Mouse (Mus musculus) cerebellum, adult 9-11 months (tissue): ENCODE measurements around the gene Tgfb3.

ENCODE experiments used
- DNase-seq: peaks from one replicate; pipeline ENCODE4 v3.0.0; 2022

The Tgfb3 gene

DNA sequence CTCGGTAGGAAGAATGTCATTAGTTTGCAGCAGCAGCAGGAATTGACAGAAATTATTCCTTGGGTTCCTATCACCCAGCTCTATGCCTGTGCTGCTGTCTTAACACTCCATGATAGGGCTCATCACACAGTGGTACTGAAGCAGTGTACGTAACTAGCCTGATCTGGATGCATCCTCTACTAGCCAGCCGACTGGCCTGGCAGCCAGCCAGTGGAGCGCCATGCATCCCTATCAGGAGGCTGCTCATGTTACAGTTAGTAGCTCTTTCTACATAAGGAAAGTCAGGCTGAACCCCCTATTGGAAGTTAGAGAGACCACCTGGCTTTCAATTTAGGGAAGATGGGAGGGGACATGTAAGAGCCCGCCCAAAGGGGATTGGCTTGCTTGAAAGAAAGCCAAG is 51.8 kb downstream of the Tgfb3 start:
- DNase-seq: peak; percentile 51

DNA sequence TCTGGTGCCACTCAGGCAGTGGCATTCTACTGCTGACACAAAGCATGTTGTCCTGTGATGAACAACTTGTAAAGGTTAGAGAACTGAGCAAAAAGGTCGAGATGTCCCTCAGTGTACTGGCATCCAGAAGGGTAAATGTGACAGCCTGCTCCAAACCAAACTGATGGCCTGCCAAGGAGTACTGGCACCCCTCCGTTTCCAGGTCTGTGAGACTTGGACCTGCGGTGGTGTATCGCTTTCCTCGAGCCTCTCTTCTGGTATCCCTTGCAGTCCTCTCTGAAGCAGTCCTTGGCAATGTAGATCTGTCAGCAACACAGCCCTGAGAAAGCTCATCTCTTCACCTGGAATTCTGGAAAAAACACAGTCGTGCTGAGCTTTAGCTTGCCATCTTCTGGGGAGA is 53.4 kb downstream of the Tgfb3 start:
- DNase-seq: peak; percentile 88

DNA sequence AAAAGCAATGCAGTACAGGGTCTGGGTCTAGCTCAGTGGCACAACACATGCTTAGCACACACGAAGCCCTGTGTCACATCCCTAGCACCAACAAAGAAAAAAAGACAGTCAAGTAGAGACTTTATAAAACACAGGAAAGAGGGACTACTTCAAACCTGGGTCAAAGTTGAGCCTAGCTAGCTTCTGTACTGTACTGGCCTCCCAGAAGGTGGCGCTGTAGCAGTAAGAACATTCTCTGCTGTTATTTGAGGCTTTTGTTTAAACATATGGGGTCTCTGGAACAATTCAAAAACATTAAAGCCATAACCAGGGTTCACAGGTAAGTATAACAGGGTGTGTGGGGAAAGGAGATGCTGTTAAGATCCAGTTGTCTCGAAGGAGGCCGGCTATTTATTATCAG is 54.4 kb downstream of the Tgfb3 start:
- peak; percentile 35 for DNase-seq

DNA sequence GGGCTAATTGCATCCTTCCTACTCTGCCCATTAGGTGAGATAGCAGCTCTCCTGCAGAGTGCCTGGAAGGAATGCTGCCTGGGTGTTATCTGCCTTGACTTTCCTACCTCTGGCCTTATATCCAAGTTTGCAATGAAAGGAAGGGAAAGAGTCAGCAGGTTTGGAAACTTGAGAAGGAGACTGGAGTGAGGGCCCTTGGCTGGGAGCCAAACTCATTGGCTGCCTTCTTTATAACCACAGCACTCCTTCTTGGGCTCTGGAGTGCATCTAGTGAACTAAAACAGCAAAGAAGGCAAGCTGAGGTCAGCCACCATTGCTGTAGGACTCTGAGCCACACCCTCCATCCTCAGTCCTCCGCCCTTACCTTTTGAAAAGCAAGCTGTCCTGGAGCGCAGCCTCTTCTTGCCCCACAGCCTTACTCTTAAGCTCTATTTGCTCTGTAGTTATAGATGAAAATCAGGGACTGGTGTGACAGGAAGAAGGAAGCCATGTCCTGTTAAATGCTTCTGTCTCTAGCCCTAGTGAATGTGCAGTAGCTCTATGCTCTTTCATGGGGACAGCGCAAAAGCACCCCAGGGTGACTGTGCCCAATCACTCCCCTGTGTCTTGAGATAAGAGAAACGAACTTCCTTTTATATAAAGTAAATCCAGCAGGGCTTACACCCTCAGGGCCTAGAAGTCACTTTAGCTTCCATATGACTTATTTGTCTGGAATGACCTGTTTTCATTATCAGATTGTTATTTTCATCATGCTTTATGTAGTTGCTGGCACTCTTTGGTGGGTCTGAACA is 55.6 kb downstream of the Tgfb3 start:
- no peak for DNase-seq

DNA sequence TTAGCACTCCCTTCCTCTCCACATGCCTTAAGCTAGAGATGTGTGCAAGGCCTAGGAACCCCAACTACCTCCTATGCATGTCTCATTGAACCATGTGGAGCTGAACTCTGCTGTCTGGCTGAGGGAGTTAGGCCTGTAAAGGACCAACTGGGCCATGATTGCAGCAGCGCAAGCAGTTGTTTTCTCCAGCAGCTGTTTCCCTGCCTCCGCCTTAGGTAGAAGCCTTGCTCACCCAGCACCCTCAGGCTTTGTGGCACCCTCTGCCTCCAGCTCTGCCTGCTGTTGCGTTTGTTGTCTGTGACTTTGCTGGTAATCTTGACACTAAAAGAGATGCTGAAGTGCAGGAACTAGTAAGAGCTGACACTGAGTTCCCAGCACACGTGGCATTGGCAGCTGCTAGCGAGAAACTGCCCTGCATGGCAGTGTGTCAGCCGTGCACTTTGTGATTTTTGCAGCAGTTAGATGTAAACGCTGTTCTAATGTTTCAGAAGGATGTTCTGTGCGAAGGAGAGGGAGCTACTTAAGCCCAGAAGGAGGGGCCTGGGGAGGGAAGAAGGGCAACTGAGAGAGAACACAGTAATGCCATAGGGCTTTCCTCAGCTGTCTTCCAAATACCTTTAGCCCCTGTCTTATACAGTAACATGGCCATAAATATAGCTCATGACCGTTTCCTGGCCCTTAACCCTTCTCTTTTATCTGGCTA is 56.4 kb downstream of the Tgfb3 start:
- no peak for DNase-seq

DNA sequence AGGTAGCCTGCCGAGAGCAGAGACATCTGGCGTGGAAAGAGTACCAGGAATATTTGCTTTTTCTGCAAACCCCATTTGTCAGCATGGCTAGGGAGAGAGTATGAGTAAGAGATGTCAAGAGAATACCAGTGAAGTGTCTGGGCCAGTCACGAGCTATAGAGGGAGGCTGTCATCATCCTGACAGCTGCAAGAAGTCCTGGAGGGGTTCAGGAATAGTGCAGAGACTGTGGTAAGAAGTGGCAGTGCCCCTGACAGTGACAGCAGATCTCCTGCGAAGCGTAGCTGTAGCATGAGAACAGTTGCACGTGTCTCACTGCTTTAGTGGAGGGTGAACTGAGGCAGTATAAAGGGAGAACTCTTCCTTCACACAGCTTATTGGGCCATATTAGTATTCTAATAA is 57.3 kb downstream of the Tgfb3 start:
- no peak for DNase-seq

DNA sequence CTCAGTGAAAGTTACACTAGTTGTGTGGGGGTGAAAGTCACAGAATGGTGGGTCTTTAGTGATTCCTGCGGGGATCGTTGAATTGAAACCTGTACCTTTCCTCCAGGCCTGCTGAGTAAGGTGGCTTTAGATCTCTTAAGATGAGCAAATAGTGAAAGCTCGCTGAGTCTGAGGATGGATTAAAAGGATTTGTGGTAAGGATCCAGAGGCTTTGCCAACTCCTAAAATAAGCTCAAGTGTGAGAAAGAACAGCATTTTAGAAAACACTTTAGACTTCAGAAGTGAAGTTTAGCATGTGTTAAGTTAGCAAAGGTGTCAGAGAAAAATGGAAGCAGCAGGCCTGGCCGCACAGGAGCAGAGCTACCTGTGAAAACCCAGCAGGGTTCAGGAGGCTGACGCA is 61.5 kb downstream of the Tgfb3 start:
- no peak for DNase-seq

DNA sequence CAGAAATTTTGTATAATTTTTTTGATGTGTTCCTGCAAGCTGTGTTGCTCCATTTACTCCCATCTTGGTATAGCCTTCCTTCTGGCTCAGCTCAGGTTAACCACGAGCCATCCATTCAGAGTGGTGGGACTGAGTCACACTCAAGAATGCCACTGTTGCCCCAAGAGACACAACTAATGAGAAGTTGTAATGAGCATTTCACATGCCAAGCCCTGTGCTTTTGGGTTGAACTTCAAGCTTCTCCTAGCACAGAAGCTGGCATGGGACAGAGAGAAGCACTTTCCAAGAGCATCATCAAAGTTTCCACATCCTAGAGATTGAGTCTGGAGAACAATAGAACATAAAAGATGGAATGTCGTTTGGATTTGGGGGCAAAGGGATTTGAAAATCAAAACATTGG is 63.7 kb downstream of the Tgfb3 start:
- no peak for DNase-seq

DNA sequence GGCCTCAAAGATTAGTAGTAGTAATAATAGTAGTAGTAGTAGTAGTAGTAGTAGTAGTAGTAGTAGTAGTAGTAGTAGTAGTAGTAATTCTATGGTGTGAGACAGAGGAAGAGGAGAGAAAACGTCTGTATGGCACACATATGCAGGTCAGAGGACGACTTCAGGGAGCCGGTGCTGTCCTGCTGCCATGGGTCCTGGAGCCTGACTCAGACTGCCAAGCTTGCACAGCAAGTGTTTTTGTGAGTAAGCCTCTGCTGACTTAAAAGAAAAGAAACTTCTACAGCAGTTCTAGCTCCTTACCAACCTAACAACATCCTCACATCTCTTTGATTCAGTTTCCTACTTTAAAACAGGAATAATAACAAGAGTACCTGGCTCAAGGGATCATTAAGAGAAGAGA is 64.2 kb downstream of the Tgfb3 start:
- no peak for DNase-seq

DNA sequence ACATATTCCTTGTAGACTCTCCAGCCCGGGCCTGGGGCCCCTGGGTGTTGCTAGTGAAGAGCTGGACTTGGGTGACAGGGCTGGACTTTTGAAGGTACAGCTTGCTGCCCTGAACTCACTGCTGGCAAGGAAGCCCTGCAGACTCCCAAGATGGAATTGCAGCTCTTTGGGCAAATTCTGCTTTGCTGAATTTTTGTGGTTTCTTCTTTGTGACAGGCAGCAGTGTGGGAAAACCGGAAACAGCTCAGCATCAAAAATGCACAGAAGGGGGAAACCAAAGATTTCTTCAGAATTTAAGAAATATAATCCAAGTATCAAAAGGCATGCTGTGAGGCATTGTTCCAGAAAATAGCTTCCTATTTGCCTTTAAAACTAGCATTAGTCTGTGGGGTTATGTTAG is 64.7 kb downstream of the Tgfb3 start:
- no peak for DNase-seq

DNA sequence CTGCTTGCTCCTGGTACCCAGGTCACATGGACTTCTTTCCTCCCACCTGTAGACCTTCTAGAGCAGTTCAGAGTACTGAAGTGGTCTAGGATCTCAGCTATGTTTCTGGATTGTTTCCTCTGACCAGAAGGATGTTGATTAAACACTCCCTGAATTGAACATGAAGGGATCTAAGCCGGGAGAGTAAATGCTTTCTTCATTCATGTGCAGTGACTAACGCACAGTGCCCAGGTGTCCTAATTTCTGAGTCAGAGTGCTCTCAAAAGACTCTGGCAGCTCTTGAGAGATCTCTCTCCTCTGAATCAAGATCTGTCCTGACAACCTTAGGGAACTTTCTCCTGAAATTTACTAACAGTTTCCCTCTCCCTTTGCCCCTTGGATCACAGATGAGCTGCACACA is 66.6 kb downstream of the Tgfb3 start:
- no peak for DNase-seq

DNA sequence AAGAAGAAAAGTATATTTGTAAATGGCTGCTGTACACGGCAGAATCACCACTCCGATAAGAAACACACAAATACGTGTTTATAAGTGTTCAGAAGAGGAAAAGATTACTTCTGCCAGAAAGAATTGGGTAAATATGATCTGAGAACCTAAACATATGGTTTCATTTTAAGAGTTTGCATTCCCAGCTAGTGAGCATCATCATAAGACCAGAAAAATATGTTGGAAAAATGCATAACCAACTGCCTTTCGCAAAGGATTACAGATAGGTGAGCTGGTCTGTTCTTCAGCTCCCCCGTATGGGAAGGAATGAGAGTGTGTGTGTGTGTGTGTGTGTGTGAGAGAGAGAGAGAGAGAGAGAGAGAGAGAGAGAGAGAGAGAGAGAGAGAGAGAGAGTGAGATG is 68.2 kb downstream of the Tgfb3 start:
- DNase-seq: no peak

DNA sequence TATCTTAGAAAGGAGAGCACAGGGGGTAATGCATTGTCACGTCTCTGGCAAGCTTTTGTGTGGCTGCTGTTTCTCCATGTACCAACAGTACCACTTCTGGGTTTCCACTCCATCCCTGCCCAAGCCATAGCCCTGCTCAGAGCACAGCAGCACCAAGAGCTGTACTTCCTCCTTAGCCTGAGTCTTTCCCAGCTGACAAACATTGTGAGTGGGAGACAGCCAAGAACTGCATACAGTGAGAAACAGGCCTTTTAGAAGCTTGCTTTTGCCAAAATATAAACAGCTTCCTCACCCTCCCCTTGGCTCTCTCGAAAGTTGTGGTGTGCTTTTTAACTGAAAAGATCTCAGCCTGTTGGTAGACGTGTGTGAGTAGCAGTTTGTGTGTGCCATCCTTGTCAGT is 71.5 kb downstream of the Tgfb3 start:
- no peak for DNase-seq
